Mouse (Mus musculus): ENCODE data around the gene Upk1b. TPM values are rescaled to one million over a fixed set of nuclear protein-coding genes. Genes with fewer than 3 reads are reported as not detected.
"Not testable (repeated sequence)": the region's sequence is repeated elsewhere in the genome, so short reads cannot be mapped to it uniquely, and the experiment has no call there.

Gene Upk1b
- 1.6 and 1.8 TPM in 2 replicates for polyA plus RNA-seq (2014; fragmentation: Nextera tagmentation; extraction: Ambion mirVana)

DNA sequence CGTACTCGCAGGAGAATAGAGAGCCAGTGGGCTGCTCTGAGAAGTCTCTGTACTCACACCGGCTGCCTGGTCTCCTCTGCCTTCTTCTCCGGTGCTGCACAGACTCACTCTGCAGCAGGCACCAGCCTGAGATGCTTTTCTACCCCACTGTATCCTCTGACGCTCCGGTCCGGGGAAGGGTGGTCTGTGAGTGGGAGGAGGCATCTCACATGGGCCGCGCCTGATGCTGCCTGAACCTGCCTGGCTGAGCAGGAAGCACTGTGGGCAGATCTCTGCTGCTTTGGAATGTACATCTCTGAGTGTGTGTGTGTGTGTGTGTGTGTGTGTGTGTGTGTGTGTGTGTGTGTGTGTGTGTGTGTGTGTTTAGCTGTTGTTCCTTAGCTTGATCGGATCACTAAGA is at the start of gene Upk1b:
TSS of gene Upk1b (minus strand) at position 238 of the 400 bp plus-strand sequence.
- DNase-seq (ENCODE audit: low spot score) (peak; percentile 14), ATAC-seq (ENCODE audit: insufficient read depth, low FRiP score, low TSS enrichment) (no peak)
- no peak within 1 kb of the TSS for H3K4me3 ChIP-seq (ENCODE audit: low read depth, low read length)
- no peak within 1 kb of the TSS for H3K27ac ChIP-seq (ENCODE audit: low read depth, low read length)
- H3K4me1 ChIP-seq (ENCODE audit: control insufficient read depth, insufficient read depth, low read length), result no peaks in the 10 kb centered on the region
- WGBS, result 55% methylated on average over 10 of the region's 10 CpGs
- no peaks in the 10 kb centered on the region for H3K9me3 ChIP-seq (ENCODE audit: control insufficient read depth, low read length)
- no peaks in the 10 kb centered on the region for H3K27me3 ChIP-seq (ENCODE audit: control insufficient read depth, insufficient read depth, low read length)
- no peak within 1 kb of the TSS for H3K9ac ChIP-seq (ENCODE audit: low read length)
- H3K36me3 ChIP-seq (ENCODE audit: control insufficient read depth, insufficient read depth, low read length), result no peaks in the 10 kb centered on the region
- no peak within 1 kb of the TSS for H3K4me2 ChIP-seq (ENCODE audit: low read depth)

GRCm38 (mm10) chr16:38828649-38829048 is 28.5 kb upstream of the Upk1b start, which contains the start of gene 4930435E12Rik:
TSS of gene 4930435E12Rik (minus strand) at chr16:38828749.
- no peak for ATAC-seq (ENCODE audit: insufficient read depth, low FRiP score, low TSS enrichment)

DNA sequence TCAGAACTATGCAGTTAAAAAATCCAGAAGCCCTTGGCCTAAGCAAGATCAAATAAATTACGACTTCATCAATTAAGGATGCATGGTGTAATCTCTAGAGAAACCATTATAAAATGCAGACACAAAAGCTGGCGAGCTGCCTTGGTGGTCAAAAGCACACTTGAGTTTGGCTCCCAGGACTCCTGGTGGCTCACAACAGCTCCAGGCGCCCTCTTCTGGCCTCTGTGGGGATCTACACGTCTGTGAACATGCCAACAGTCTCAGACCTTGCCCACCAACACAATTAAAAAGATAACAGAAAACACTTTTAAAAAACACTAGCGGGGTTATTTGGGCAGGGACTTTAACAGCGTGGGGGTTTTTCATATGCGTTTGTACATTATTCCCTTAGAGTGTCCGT is 12.4 kb upstream of the Upk1b start:
- no peak for ATAC-seq (ENCODE audit: insufficient read depth, low FRiP score, low TSS enrichment)
- Histone ChIP-seq H3K4me1 (ENCODE audit: control insufficient read depth, insufficient read depth, low read length) (peaks cover 2% of the 10 kb centered on the region; the same call in 1 of the 2 replicates), H3K9ac (ENCODE audit: low read length) (no peak overlapping the region), H3K27ac (ENCODE audit: low read depth, low read length) (no peak overlapping the region), H3K4me2 (ENCODE audit: low read depth) (no peak overlapping the region), H3K36me3 (ENCODE audit: control insufficient read depth, insufficient read depth, low read length) (no peaks in the 10 kb centered on the region), H3K9me3 (ENCODE audit: control insufficient read depth, low read length) (no peaks in the 10 kb centered on the region), H3K27me3 (ENCODE audit: control insufficient read depth, insufficient read depth, low read length) (no peaks in the 10 kb centered on the region), H3K4me3 (ENCODE audit: low read depth, low read length) (no peak overlapping the region)
- 32% methylated on average over 8 of the region's 8 CpGs for WGBS
- peak; percentile 73 for DNase-seq (ENCODE audit: low spot score)

More at GRCm38 (mm10) chr16:38828649-38829048, 28.5 kb upstream of the Upk1b start, which contains the start of gene 4930435E12Rik:
- Histone ChIP-seq H3K27ac (ENCODE audit: low read depth, low read length) (no peak within 1 kb of the TSS), H3K4me1 (ENCODE audit: control insufficient read depth, insufficient read depth, low read length) (no peaks in the 10 kb centered on the region), H3K27me3 (ENCODE audit: control insufficient read depth, insufficient read depth, low read length) (no peaks in the 10 kb centered on the region), H3K36me3 (ENCODE audit: control insufficient read depth, insufficient read depth, low read length) (no peaks in the 10 kb centered on the region), H3K4me2 (ENCODE audit: low read depth) (no peak within 1 kb of the TSS), H3K9me3 (ENCODE audit: control insufficient read depth, low read length) (no peaks in the 10 kb centered on the region), H3K9ac (ENCODE audit: low read length) (no peak within 1 kb of the TSS), H3K4me3 (ENCODE audit: low read depth, low read length) (no peak within 1 kb of the TSS)
- 83% methylated on average over 3 of the region's 3 CpGs for WGBS
- no peak for DNase-seq (ENCODE audit: low spot score)

- WGBS, result 85% methylated on average over 5 of the region's 5 CpGs
- H3K9ac ChIP-seq (ENCODE audit: low read length), result no peak overlapping the region
- DNase-seq (ENCODE audit: low spot score), result no peak
- no peaks in the 10 kb centered on the region for H3K9me3 ChIP-seq (ENCODE audit: control insufficient read depth, low read length)
- ATAC-seq (ENCODE audit: insufficient read depth, low FRiP score, low TSS enrichment), result no peak
- H3K4me3 ChIP-seq (ENCODE audit: low read depth, low read length), result no peak overlapping the region
- no peaks in the 10 kb centered on the region for H3K36me3 ChIP-seq (ENCODE audit: control insufficient read depth, insufficient read depth, low read length)
- no peak overlapping the region for H3K27ac ChIP-seq (ENCODE audit: low read depth, low read length)
- no peaks in the 10 kb centered on the region for H3K27me3 ChIP-seq (ENCODE audit: control insufficient read depth, insufficient read depth, low read length)
- H3K4me2 ChIP-seq (ENCODE audit: low read depth), result no peak overlapping the region
- H3K4me1 ChIP-seq (ENCODE audit: control insufficient read depth, insufficient read depth, low read length), result no peaks in the 10 kb centered on the region
Measured at GRCm38 (mm10) chr16:38810196-38810595, 10.1 kb upstream of the Upk1b start.

DNA sequence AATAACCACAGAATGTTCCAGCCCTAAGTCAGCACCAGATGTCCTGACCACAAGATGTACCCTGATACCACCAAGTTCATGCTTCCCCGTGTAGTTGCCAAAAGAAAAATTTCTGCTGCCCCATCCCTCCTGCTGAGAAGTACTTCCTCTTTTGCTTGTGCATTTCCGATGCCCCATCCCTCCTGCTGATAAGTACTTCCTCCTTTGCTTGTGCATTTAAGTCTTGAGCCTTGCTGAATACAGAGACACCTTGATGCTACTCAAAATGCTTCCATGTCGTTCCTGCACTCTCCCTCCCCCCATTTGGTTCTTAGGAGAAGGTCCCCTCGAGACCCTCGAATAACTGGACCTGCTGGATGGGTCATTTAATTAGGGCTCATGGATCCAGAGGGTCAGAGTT is 7.7 kb upstream of the Upk1b start:
- H3K27ac ChIP-seq (ENCODE audit: low read depth, low read length); DNase-seq (ENCODE audit: low spot score); H3K4me3 ChIP-seq (ENCODE audit: low read depth, low read length); H3K4me2 ChIP-seq (ENCODE audit: low read depth); H3K9me3 ChIP-seq (ENCODE audit: control insufficient read depth, low read length); H3K9ac ChIP-seq (ENCODE audit: low read length); H3K27me3 ChIP-seq (ENCODE audit: control insufficient read depth, insufficient read depth, low read length); H3K36me3 ChIP-seq (ENCODE audit: control insufficient read depth, insufficient read depth, low read length); H3K4me1 ChIP-seq (ENCODE audit: control insufficient read depth, insufficient read depth, low read length); ATAC-seq (ENCODE audit: insufficient read depth, low FRiP score, low TSS enrichment): not testable (repeated sequence)
- WGBS, result 79% methylated on average over 5 of the region's 5 CpGs

DNA sequence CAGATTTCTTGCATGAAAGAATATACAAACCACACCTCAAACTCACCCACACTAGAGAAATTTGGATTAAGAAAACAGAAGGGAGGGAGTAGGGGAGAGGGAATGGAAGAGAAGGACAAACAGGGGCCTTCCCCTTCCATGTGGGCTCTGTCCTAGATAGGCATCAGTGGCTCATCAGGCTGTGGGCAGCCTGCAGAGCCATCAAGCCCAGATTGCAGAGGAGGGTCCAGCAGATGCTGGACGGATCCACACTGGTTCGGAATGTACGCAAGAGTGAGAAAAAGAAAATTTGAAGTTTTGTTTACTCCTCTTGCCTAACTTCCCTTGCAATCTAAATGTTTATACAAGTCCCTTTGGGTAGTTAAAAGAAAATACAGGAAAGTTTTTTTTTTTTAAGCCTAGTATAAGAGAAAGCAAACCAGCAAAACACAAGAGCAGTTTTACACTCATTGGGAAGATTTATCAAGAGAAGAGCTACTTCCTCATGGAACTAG is 1.1 kb downstream of the Upk1b start:
- ATAC-seq (ENCODE audit: insufficient read depth, low FRiP score, low TSS enrichment), result no peak
- no peak for DNase-seq (ENCODE audit: low spot score)
- no peaks in the 10 kb centered on the region for H3K9me3 ChIP-seq (ENCODE audit: control insufficient read depth, low read length)
- H3K4me3 ChIP-seq (ENCODE audit: low read depth, low read length), result no peak overlapping the region
- no peak overlapping the region for H3K4me2 ChIP-seq (ENCODE audit: low read depth)
- H3K4me1 ChIP-seq (ENCODE audit: control insufficient read depth, insufficient read depth, low read length), result no peaks in the 10 kb centered on the region
- no peaks in the 10 kb centered on the region for H3K27me3 ChIP-seq (ENCODE audit: control insufficient read depth, insufficient read depth, low read length)
- no peak overlapping the region for H3K27ac ChIP-seq (ENCODE audit: low read depth, low read length)
- no peaks in the 10 kb centered on the region for H3K36me3 ChIP-seq (ENCODE audit: control insufficient read depth, insufficient read depth, low read length)
- 74% methylated on average over 3 of the region's 3 CpGs for WGBS
- no peak overlapping the region for H3K9ac ChIP-seq (ENCODE audit: low read length)

DNA sequence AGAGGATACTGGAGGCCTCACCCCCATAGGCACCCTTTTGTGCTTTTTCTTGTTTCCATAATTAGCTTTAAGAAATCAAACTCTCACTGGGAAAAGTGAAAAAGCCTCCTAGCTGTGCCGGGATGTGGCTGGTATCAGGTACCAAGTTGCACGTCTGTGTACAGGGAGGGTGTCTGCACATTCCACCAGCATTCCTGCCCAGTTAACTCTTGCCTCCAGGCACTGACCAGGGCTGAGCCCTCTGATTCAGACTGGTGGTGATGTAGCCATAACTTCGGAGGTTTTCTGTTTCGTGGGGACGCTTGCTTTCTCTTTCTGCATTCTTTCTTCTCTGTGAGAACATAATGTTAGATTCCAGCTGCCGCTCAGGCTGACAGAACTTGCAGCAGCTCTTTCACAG is 7.0 kb downstream of the Upk1b start:
- H3K4me3 ChIP-seq (ENCODE audit: low read depth, low read length), result no peak overlapping the region
- H3K4me2 ChIP-seq (ENCODE audit: low read depth), result no peak overlapping the region
- ATAC-seq (ENCODE audit: insufficient read depth, low FRiP score, low TSS enrichment), result no peak
- no peaks in the 10 kb centered on the region for H3K36me3 ChIP-seq (ENCODE audit: control insufficient read depth, insufficient read depth, low read length)
- no peaks in the 10 kb centered on the region for H3K9me3 ChIP-seq (ENCODE audit: control insufficient read depth, low read length)
- H3K27ac ChIP-seq (ENCODE audit: low read depth, low read length), result no peak overlapping the region
- DNase-seq (ENCODE audit: low spot score), result no peak
- 82% methylated on average over 6 of the region's 6 CpGs for WGBS
- no peaks in the 10 kb centered on the region for H3K27me3 ChIP-seq (ENCODE audit: control insufficient read depth, insufficient read depth, low read length)
- H3K9ac ChIP-seq (ENCODE audit: low read length), result no peak overlapping the region
- no peaks in the 10 kb centered on the region for H3K4me1 ChIP-seq (ENCODE audit: control insufficient read depth, insufficient read depth, low read length)

GRCm38 (mm10) chr16:38789966-38790365 is 10.2 kb downstream of the Upk1b start:
- Histone ChIP-seq H3K4me2 (ENCODE audit: low read depth) (no peak overlapping the region), H3K36me3 (ENCODE audit: control insufficient read depth, insufficient read depth, low read length) (no peaks in the 10 kb centered on the region), H3K27me3 (ENCODE audit: control insufficient read depth, insufficient read depth, low read length) (no peaks in the 10 kb centered on the region), H3K4me1 (ENCODE audit: control insufficient read depth, insufficient read depth, low read length) (no peaks in the 10 kb centered on the region), H3K9ac (ENCODE audit: low read length) (no peak overlapping the region), H3K4me3 (ENCODE audit: low read depth, low read length) (no peak overlapping the region), H3K9me3 (ENCODE audit: control insufficient read depth, low read length) (no peaks in the 10 kb centered on the region), H3K27ac (ENCODE audit: low read depth, low read length) (no peak overlapping the region)
- ATAC-seq (ENCODE audit: insufficient read depth, low FRiP score, low TSS enrichment) (no peak), DNase-seq (ENCODE audit: low spot score) (no peak)
- WGBS, result 80% methylated on average over 3 of the region's 3 CpGs

GRCm38 (mm10) chr16:38789016-38789415 is 11.1 kb downstream of the Upk1b start:
- no peak overlapping the region for H3K4me3 ChIP-seq (ENCODE audit: low read depth, low read length)
- H3K27ac ChIP-seq (ENCODE audit: low read depth, low read length), result no peak overlapping the region
- no peaks in the 10 kb centered on the region for H3K27me3 ChIP-seq (ENCODE audit: control insufficient read depth, insufficient read depth, low read length)
- H3K9me3 ChIP-seq (ENCODE audit: control insufficient read depth, low read length), result no peaks in the 10 kb centered on the region
- H3K9ac ChIP-seq (ENCODE audit: low read length), result no peak overlapping the region
- WGBS, result 88% methylated on average over 2 of the region's 2 CpGs
- DNase-seq (ENCODE audit: low spot score) (no peak), ATAC-seq (ENCODE audit: insufficient read depth, low FRiP score, low TSS enrichment) (no peak)
- no peak overlapping the region for H3K4me2 ChIP-seq (ENCODE audit: low read depth)
- H3K36me3 ChIP-seq (ENCODE audit: control insufficient read depth, insufficient read depth, low read length), result no peaks in the 10 kb centered on the region
- no peaks in the 10 kb centered on the region for H3K4me1 ChIP-seq (ENCODE audit: control insufficient read depth, insufficient read depth, low read length)
